18 mouse cellular contexts compared by ENCODE assay signal in genomic region chr5:147874491-147875065, GRCm38 (mm10). TPM values are rescaled to one million over a fixed set of nuclear protein-coding genes. Genes with fewer than 3 reads are reported as not detected.
DNase-seq lines count a peak whose midpoint lies in the region; ATAC-seq and TF ChIP-seq lines count a peak whose summit lies in the region.
"Had no signal": no experiment of that assay in that cellular context is flagged by ENCODE, and none has a peak within 500 bp of the region (broad histone marks: within the 10 kb centered on the region; RNA-seq: fewer than 3 reads in every experiment).

No protein-coding gene starts in this region.

- no peak overlapping the region for H3K9ac ChIP-seq in liver, adult 2 months (ENCODE audit: low read depth, low read length)
- H3K9ac ChIP-seq in liver, embryonic 11.5 days (ENCODE audit: low read depth, low read length), result no peak overlapping the region
- H3K9ac ChIP-seq: embryonic facial prominence, embryonic 13.5 days; heart, embryonic 12.5 days had no signal

- H3K36me3 ChIP-seq in liver, adult 2 months (ENCODE audit: control insufficient read depth, insufficient read depth, low read length), result peaks cover 55% of the 10 kb centered on the region
- H3K36me3 ChIP-seq in liver, embryonic 11.5 days (ENCODE audit: control insufficient read depth, insufficient read depth, low read length), result peaks cover 64% of the 10 kb centered on the region

- H3K27ac ChIP-seq in liver, adult 2 months (replicated peaks; ENCODE audit: insufficient read depth, low read depth, low read length), result no peak overlapping the region
- no peak overlapping the region for H3K27ac ChIP-seq in liver, embryonic 11.5 days (ENCODE audit: low read depth, low read length)
- H3K27ac ChIP-seq: embryonic facial prominence, embryonic 13.5 days; forebrain, embryonic 10.5 days had no signal

- TF ChIP-seq POLR2A in liver, adult 2 months (IDR thresholded peaks at IDR 0.05; ENCODE audit: extremely low read depth, insufficient read depth, low read length), result no peak

- no peak for TF ChIP-seq CTCF in liver, adult 2 months (IDR thresholded peaks at IDR 0.05; ENCODE audit: low read depth, low read length)

- no peak overlapping the region for H3K4me3 ChIP-seq in liver, adult 2 months (ENCODE audit: insufficient read depth, low read depth, low read length)
- no peak overlapping the region for H3K4me3 ChIP-seq in liver, embryonic 11.5 days (ENCODE audit: low read depth, low read length)
- H3K4me3 ChIP-seq: embryonic facial prominence, embryonic 13.5 days; forebrain, embryonic 10.5 days; heart, embryonic 12.5 days had no signal

- DNase-seq in adrenal gland, postnatal 14 days, result peak; percentile 29
- no peak for DNase-seq in adrenal gland, postnatal 25 days
- peak; percentile 87 for DNase-seq in liver, adult 2 months (ENCODE audit: extremely low read depth, low read depth, low spot score)
- DNase-seq in liver, embryonic 11.5 days (ENCODE audit: low spot score), result no peak
- no peak for DNase-seq in frontal cortex, postnatal 14 days (ENCODE audit: low spot score in 2 of 2)
- no peak for DNase-seq in layer of hippocampus, adult 8-10 months (ENCODE audit: low spot score in 2 of 2)
- DNase-seq: adrenal gland, adult 2 months; cerebellum, adult 11-12 months; cerebellum, adult 9-11 months; cerebellum, postnatal 36 days; gastrocnemius, postnatal 10 days had no signal

- ATAC-seq in liver, embryonic 11.5 days (replicated peaks; ENCODE audit: low FRiP score), result no peak
- peak; percentile 61 for ATAC-seq in megakaryocyte progenitor cell, adult 5-6 weeks (replicated peaks; ENCODE audit: poor library complexity)
- ATAC-seq: forebrain, embryonic 14.5 days; hindbrain, embryonic 16.5 days; inflammation-experienced regulatory T-cells, adult 6 months had no signal

- H3K4me2 ChIP-seq in liver, embryonic 11.5 days, result no peak overlapping the region
- H3K4me2 ChIP-seq: embryonic facial prominence, embryonic 13.5 days; heart, embryonic 12.5 days had no signal

- no peaks in the 10 kb centered on the region for H3K79me2 ChIP-seq in liver, adult 2 months (ENCODE audit: control insufficient read depth, insufficient read depth, low read length)

- no peaks in the 10 kb centered on the region for H3K27me3 ChIP-seq in liver, adult 2 months (ENCODE audit: control insufficient read depth, insufficient read depth, low read length)
- no peaks in the 10 kb centered on the region for H3K27me3 ChIP-seq in liver, embryonic 11.5 days (replicated peaks; ENCODE audit: control insufficient read depth, insufficient read depth, low read length)
- H3K27me3 ChIP-seq: embryonic facial prominence, embryonic 13.5 days; heart, embryonic 12.5 days had no signal

- no peaks in the 10 kb centered on the region for H3K4me1 ChIP-seq in liver, adult 2 months (ENCODE audit: control insufficient read depth, insufficient read depth, low read length)
- H3K4me1 ChIP-seq in liver, embryonic 11.5 days (replicated peaks; ENCODE audit: control insufficient read depth, insufficient read depth, low read length), result no peaks in the 10 kb centered on the region; the same call in 1 of the 2 replicates
- H3K4me1 ChIP-seq: embryonic facial prominence, embryonic 13.5 days; forebrain, embryonic 10.5 days; heart, embryonic 12.5 days had no signal

- 54% methylated on average over 18 of the region's 18 CpGs for WGBS in liver, adult 2 months
- 93% methylated on average over 18 of the region's 18 CpGs for WGBS in liver, embryonic 11.5 days

- no peaks in the 10 kb centered on the region for H3K9me3 ChIP-seq in liver, embryonic 11.5 days (ENCODE audit: control insufficient read depth, low read length)
- H3K9me3 ChIP-seq: embryonic facial prominence, embryonic 13.5 days; forebrain, embryonic 10.5 days; heart, embryonic 12.5 days had no signal

RNA-seq across cellular contexts. Expression of gene Pomp, which starts 14.3 kb away (rescaled TPM):
- 161 and 178 TPM in 2 replicates for total RNA-seq in adrenal gland, postnatal 14 days (2021)
- total RNA-seq in adrenal gland, postnatal 25 days (2021), result 209 and 246 TPM in 2 replicates
- total RNA-seq in liver, adult 2 months (2014; rRNA removed), result 159 and 233 TPM in 2 replicates
- polyA plus RNA-seq in liver, adult 2 months (2012; rRNA removed), result 71.0 and 101 TPM in 2 replicates
- 430 and 458 TPM in 2 replicates for polyA plus RNA-seq in liver, embryonic 11.5 days (2014; fragmentation: Nextera tagmentation; extraction: Ambion mirVana)
- 194 and 211 TPM in 2 replicates for total RNA-seq in megakaryocyte progenitor cell, adult 5-6 weeks (2015)
- total RNA-seq in megakaryocyte progenitor cell, adult 5-6 weeks (2017), result 141 and 205 TPM in 2 replicates
- total RNA-seq in layer of hippocampus, adult 8-10 months (2022), result 100 to 1,000 TPM; 124 to 149 (median 128) TPM

RNA-seq across cellular contexts. Expression of gene Slc46a3, which starts 20.0 kb away (rescaled TPM):
- total RNA-seq in adrenal gland, postnatal 14 days (2021), result 10.0 and 11.2 TPM in 2 replicates
- total RNA-seq in adrenal gland, postnatal 25 days (2021), result 21.1 and 28.5 TPM in 2 replicates
- 38.0 and 58.3 TPM in 2 replicates for total RNA-seq in liver, adult 2 months (2014; rRNA removed)
- polyA plus RNA-seq in liver, adult 2 months (2012; rRNA removed), result 72.7 and 88.3 TPM in 2 replicates
- polyA plus RNA-seq in liver, embryonic 11.5 days (2014; fragmentation: Nextera tagmentation; extraction: Ambion mirVana), result 13.9 and 14.1 TPM in 2 replicates
- 3.9 and 4.5 TPM in 2 replicates for total RNA-seq in megakaryocyte progenitor cell, adult 5-6 weeks (2015)
- 1.6 and 3.9 TPM in 2 replicates for total RNA-seq in megakaryocyte progenitor cell, adult 5-6 weeks (2017)
- 10 to 100 TPM in 1 of 4 experiments, 1 to 10 TPM in 3; 7.9 to 11.4 (median 9.6) TPM for total RNA-seq in layer of hippocampus, adult 8-10 months (2022)

Comparison
In these comparisons a context has a peak if more than half of its experiments do, and no peak if none do; other contexts are left out.
1. DNase-seq: peak in adrenal gland, postnatal 14 days (single experiment) and liver, adult 2 months (single experiment); none in adrenal gland, postnatal 25 days (single experiment), liver, embryonic 11.5 days (single experiment), frontal cortex, postnatal 14 days (0 of 2) and layer of hippocampus, adult 8-10 months (0 of 2).